Mouse (Mus musculus): ENCODE measurements around the gene Ube2cbp.
A peak's percentile ranks its signal among the peaks of the same experiment; 100 is the strongest.

Gene Ube2cbp

GRCm38 (mm10) chr9:86319516-86320140 lies 145.1 kb downstream of the Ube2cbp start:
- DNase-seq (ENCODE audit: extremely low spot score): no peak

GRCm38 (mm10) chr9:86315700-86316099 lies 149.1 kb downstream of the Ube2cbp start:
- no peak for DNase-seq (ENCODE audit: extremely low spot score)

GRCm38 (mm10) chr9:86308616-86309015 lies 156.1 kb downstream of the Ube2cbp start:
- no peak for DNase-seq (ENCODE audit: extremely low spot score)

GRCm38 (mm10) chr9:86306556-86306955 lies 158.2 kb downstream of the Ube2cbp start:
- no peak for DNase-seq (ENCODE audit: extremely low spot score)

- no peak for DNase-seq (ENCODE audit: extremely low spot score)
Observed at GRCm38 (mm10) chr9:86301407-86301806, 163.3 kb downstream of the Ube2cbp start.

- DNase-seq (ENCODE audit: extremely low spot score): no peak
Observed at GRCm38 (mm10) chr9:86298596-86298995, 166.2 kb downstream of the Ube2cbp start.

GRCm38 (mm10) chr9:86298131-86298530 lies 166.6 kb downstream of the Ube2cbp start:
- no peak for DNase-seq (ENCODE audit: extremely low spot score)

GRCm38 (mm10) chr9:86296683-86297638 lies 167.8 kb downstream of the Ube2cbp start:
- DNase-seq (ENCODE audit: extremely low spot score): no peak

GRCm38 (mm10) chr9:86287570-86287954 lies 177.2 kb downstream of the Ube2cbp start:
- DNase-seq (ENCODE audit: extremely low spot score): no peak

GRCm38 (mm10) chr9:86286830-86287569 lies 177.8 kb downstream of the Ube2cbp start:
- no peak for DNase-seq (ENCODE audit: extremely low spot score)

- no peak for DNase-seq (ENCODE audit: extremely low spot score)
Observed at GRCm38 (mm10) chr9:86282555-86282954, 182.2 kb downstream of the Ube2cbp start.

- no peak for DNase-seq (ENCODE audit: extremely low spot score)
Observed at GRCm38 (mm10) chr9:86281147-86281467, 183.6 kb downstream of the Ube2cbp start.

GRCm38 (mm10) chr9:86280461-86281146 lies 184.1 kb downstream of the Ube2cbp start:
- no peak for DNase-seq (ENCODE audit: extremely low spot score)

GRCm38 (mm10) chr9:86269541-86269940 lies 195.2 kb downstream of the Ube2cbp start:
- no peak for DNase-seq (ENCODE audit: extremely low spot score)

- DNase-seq (ENCODE audit: extremely low spot score): peak; percentile 45
Observed at GRCm38 (mm10) chr9:86266658-86267057, 198.1 kb downstream of the Ube2cbp start.
